In genomic region chr6:12077880-12078618, GRCm38 (mm10) we compare ENCODE assay signal across 16 mouse cellular contexts.
"Had no signal": no experiment of that assay in that cellular context is flagged by ENCODE, and none has a peak within 500 bp of the region (broad histone marks: within the 10 kb centered on the region; RNA-seq: fewer than 3 reads in every experiment).

No protein-coding gene starts in this region.

- H3K27ac ChIP-seq: kidney, postnatal 0 days; limb, embryonic 12.5 days; liver, embryonic 13.5 days; macrophage; neural tube, embryonic 12.5 days; stomach, postnatal 0 days had no signal

- H3K9me3 ChIP-seq: limb, embryonic 12.5 days; liver, embryonic 13.5 days; megakaryocyte, embryonic 14.5 days; midbrain, embryonic 13.5 days; neural tube, embryonic 12.5 days had no signal

- DNase-seq: kidney, adult 9 months; kidney, postnatal 36 days; layer of hippocampus, adult 9-11 months; layer of hippocampus, postnatal 36 days; liver; liver, embryonic 13.5 days; liver, postnatal 0 days; lung, postnatal 10 days; thymus, postnatal 4 days had no signal

- H3K9ac ChIP-seq: limb, embryonic 12.5 days; liver, embryonic 13.5 days; liver, postnatal 0 days; midbrain, embryonic 13.5 days; neural tube, embryonic 12.5 days had no signal

- H3K4me3 ChIP-seq: limb, embryonic 12.5 days; liver, embryonic 13.5 days; megakaryocyte, embryonic 14.5 days; midbrain, embryonic 13.5 days; neural tube, embryonic 12.5 days had no signal

- ATAC-seq: liver, postnatal 0 days; midbrain, embryonic 13.5 days had no signal

- H3K4me2 ChIP-seq: limb, embryonic 12.5 days; liver, embryonic 13.5 days; midbrain, embryonic 13.5 days; neural tube, embryonic 12.5 days had no signal

- H3K27me3 ChIP-seq: limb, embryonic 12.5 days; liver, embryonic 13.5 days; megakaryocyte, embryonic 14.5 days; midbrain, embryonic 13.5 days; neural tube, embryonic 12.5 days had no signal

- H3K4me1 ChIP-seq: limb, embryonic 12.5 days; neural tube, embryonic 12.5 days had no signal

- H3K36me3 ChIP-seq: liver, embryonic 13.5 days had no signal
